Mouse (Mus musculus) stomach, embryonic 15.5 days (tissue): Measurements from ENCODE around the gene Olfr419. TPM values are rescaled to one million over a fixed set of nuclear protein-coding genes. Genes with fewer than 3 reads are reported as not detected.

Experiments
- ATAC-seq: fragments of 200-750 bp; cut with Nextera tagmentation; 2 replicates; pipeline ENCODE4 v1.8.0; 2017; ENCODE audit warnings: low read depth, moderate number of reproducible peaks, moderate TSS enrichment; ENCODE audit not compliant: insufficient read depth, low FRiP score
- H3K27ac ChIP-seq: fragments of 300-500 bp; sonication (generic); 2 replicates; pipeline ENCODE4 v1.5.1; 2015; ENCODE audit warnings: mild to moderate bottlenecking, inconsistent platforms
- H3K27me3 ChIP-seq: fragments of 300-500 bp; sonication (generic); replicated peaks from 2 replicates; pipeline ENCODE4 v1.6.1; 2015; ENCODE audit warnings: inconsistent platforms
- H3K36me3 ChIP-seq: fragments of 300-500 bp; sonication (generic); 2 replicates; pipeline ENCODE4 v1.6.1; 2015; ENCODE audit warnings: inconsistent platforms
- H3K4me1 ChIP-seq: fragments of 300-500 bp; sonication (generic); 2 replicates; pipeline ENCODE4 v1.6.1; 2015; ENCODE audit warnings: inconsistent platforms
- H3K4me2 ChIP-seq: fragments of 300-500 bp; sonication (generic); 2 replicates; pipeline ENCODE4 v1.6.1; 2015; ENCODE audit warnings: mild to moderate bottlenecking, inconsistent platforms
- H3K4me3 ChIP-seq: fragments of 300-500 bp; sonication (generic); replicated peaks from 2 replicates; pipeline ENCODE4 v1.5.1; 2015; ENCODE audit warnings: inconsistent platforms
- H3K9ac ChIP-seq: fragments of 300-500 bp; sonication (generic); 2 replicates; pipeline ENCODE4 v1.6.1; 2015; ENCODE audit warnings: inconsistent platforms
- H3K9me3 ChIP-seq: fragments of 300-500 bp; sonication (generic); 2 replicates; pipeline ENCODE4 v1.6.1; 2016; ENCODE audit warnings: inconsistent platforms
- WGBS: fragments of 180-500 bp; shearing (Covaris S2); methylation state at CpG from one replicate; pipeline ENCODE4 v1.1.7; 2015; 5-methylcytosine and 5-hydroxymethylcytosine counted together
- polyA plus RNA-seq: library from polyadenylated mRNA; unstranded; fragments of >200 nt; fragmentation: Nextera tagmentation; extraction: Ambion mirVana; gene quantifications from 2 replicates; pipeline ENCODE4 v1.2.1, GENCODE M21; 2015

Gene Olfr419
- polyA plus RNA-seq, 1 experiment from 2014 or later: not detected

GRCm38 (mm10) chr1:174204699-174205098, 47.2 kb downstream of the Olfr419 start:
- ATAC-seq: no peak
- no peak overlapping the region for H3K27ac ChIP-seq
- 63% methylated on average over 7 of the region's 7 CpGs for WGBS
- H3K4me1 ChIP-seq: no peaks in the 10 kb centered on the region
- no peaks in the 10 kb centered on the region for H3K27me3 ChIP-seq
- H3K9me3 ChIP-seq: no peaks in the 10 kb centered on the region
- H3K4me2 ChIP-seq: no peak overlapping the region
- H3K4me3 ChIP-seq: no peak overlapping the region
- no peaks in the 10 kb centered on the region for H3K36me3 ChIP-seq
- H3K9ac ChIP-seq: no peak overlapping the region

Other genes starting within 250 kb of the Olfr419 start
- gene Ifi205, start 220.3 kb downstream of the Olfr419 start, polyA plus RNA-seq: 0.46 and 0.83 TPM in 2 replicates
- 0.05 and 0.09 TPM in 2 replicates for gene Olfr433, start 211.4 kb downstream of the Olfr419 start, polyA plus RNA-seq
- not detected in 2 replicates for gene Olfr432, start 202.9 kb downstream of the Olfr419 start, polyA plus RNA-seq
- not detected in 2 replicates for gene Olfr430, start 185.5 kb downstream of the Olfr419 start, polyA plus RNA-seq
- gene Olfr429, start 167.7 kb downstream of the Olfr419 start, polyA plus RNA-seq: not detected in 2 replicates
- gene Olfr427, start 155.2 kb downstream of the Olfr419 start, polyA plus RNA-seq: not detected in 2 replicates
- gene Olfr231, start 130.9 kb downstream of the Olfr419 start, polyA plus RNA-seq: not detected in 2 replicates
- gene Olfr424, start 120.5 kb downstream of the Olfr419 start, polyA plus RNA-seq: not detected in 2 replicates
- gene Olfr420, start 96.4 kb downstream of the Olfr419 start, polyA plus RNA-seq: not detected in 2 replicates
- 1.3 and 2.8 TPM in 2 replicates for gene Spta1, start 79.3 kb downstream of the Olfr419 start, polyA plus RNA-seq
- gene Mptx1, start 78.5 kb upstream of the Olfr419 start, polyA plus RNA-seq: 0.50 and 0.51 TPM in 2 replicates
- gene Olfr417, start 113.1 kb upstream of the Olfr419 start, polyA plus RNA-seq: not detected in 2 replicates
- not detected in 2 replicates for gene Olfr248, start 139.0 kb upstream of the Olfr419 start, polyA plus RNA-seq
- gene Olfr414, start 172.0 kb upstream of the Olfr419 start, polyA plus RNA-seq: 0.03 TPM in 1 of 2 replicates, not detected in the other
- not detected in 2 replicates for gene Olfr220, start 190.0 kb upstream of the Olfr419 start, polyA plus RNA-seq
- gene Fmn2, start 249.8 kb upstream of the Olfr419 start, polyA plus RNA-seq: 1.4 and 1.8 TPM in 2 replicates